Mouse (Mus musculus) left cerebral cortex, adult 18-20 months (tissue): Measurements from ENCODE around the gene Olfr618. TPM values are rescaled to one million over a fixed set of nuclear protein-coding genes. Genes with fewer than 3 reads are reported as not detected.
"Not testable (repeated sequence)": the region's sequence is repeated elsewhere in the genome, so short reads cannot be mapped to it uniquely, and the experiment has no call there.

Source experiments
- DNase-seq, 2 experiments: peaks; one replicate each; pipeline ENCODE4 v3.0.0; 2021 to 2022; ENCODE audit warnings: low spot score in 2 of 2, mixed read lengths in 1 of 2
- long read RNA-seq, 2 experiments: library from polyadenylated mRNA; stranded (forward); transcript quantifications; one replicate each; pipeline ENCODE4 v2.0.0; 2021
- microRNA-seq, 2 experiments: library from miRNA; unstranded; fragments of <30 nt; microRNA quantifications; one replicate each; pipeline ENCODE4 v1.2.0; 2021
- total RNA-seq, 2 experiments: library from RNA; stranded (reverse); gene quantifications; 2 replicates each; pipeline ENCODE4 v1.2.3; 2021

The Olfr618 gene
- not detected for total RNA-seq
- long read RNA-seq, experiment 1, result 0 reads
- long read RNA-seq, experiment 2, result 0 reads

DNA sequence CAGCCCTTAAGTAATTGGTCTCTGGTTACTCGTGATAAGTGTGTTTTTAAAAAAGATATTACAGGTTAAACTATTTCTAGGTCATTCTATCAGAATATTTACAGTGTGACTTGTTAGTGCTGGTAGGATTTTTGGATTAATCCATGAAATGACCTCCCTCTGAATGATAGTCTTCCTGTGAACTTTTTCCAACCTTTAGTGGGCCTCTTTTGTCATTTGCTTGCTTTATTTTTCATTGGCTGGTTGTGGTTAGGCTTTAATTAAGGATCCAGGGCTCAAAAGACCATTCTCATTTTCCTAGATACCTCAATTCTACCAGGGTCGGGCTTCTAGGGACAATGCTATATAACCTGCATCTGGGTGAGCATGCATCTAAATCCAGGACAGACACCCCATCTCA lies at the start of gene Olfr618:
Gene Olfr618 (plus strand): TSS at position 301 of the 400 bp plus-strand sequence.
- no peak for DNase-seq

GRCm38 (mm10) chr7:103542617-103543016 lies 47.3 kb upstream of the Olfr618 start, which contains the start of gene Olfr612:
Olfr612 (minus strand) TSS chr7:103542717.
- not testable (repeated sequence) for DNase-seq

DNA sequence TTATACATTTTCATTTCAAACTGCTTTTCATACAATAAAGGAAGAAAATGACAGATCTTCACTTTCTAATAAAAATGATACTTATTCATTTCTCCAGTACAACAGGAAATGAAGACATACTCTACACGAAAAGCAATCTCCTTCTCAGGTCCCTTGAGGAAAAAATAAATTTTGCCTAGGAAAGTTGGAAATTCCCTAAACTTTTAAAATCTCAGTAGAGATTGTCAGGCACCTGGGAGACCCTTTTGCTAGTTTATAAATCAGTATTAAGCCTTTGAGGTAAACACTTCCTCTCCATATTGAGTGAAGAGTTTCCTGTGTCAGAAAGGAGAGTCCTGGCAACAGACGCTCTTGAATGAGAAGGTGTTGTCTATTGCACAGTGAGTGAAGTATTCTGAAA lies 42.1 kb upstream of the Olfr618 start, which contains the start of gene Olfr613:
Gene Olfr613 (plus strand): TSS at position 301 of the 400 bp plus-strand sequence.
- no peak for DNase-seq

DNA sequence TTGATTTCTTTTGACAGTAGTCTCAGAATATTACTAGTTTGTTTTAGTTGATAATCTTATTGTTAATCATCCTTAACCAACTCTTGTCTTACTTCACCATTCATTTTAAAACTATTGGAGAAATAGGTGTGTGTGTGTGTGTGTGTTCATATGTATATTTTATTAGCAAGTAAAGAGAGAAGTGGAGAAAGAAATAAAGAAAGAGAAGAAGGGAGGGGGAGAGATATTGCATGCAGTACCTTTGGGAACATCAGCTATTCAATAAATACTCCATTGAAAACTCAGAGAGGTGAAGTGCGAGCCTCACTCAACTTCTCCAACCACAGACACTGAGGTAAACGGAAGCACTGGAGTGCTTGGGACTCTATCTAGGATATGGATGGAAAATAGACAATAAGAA lies 34.1 kb upstream of the Olfr618 start, which contains the start of gene Olfr615:
Gene Olfr615 (plus strand): TSS at position 301 of the 400 bp plus-strand sequence.
- no peak for DNase-seq

DNA sequence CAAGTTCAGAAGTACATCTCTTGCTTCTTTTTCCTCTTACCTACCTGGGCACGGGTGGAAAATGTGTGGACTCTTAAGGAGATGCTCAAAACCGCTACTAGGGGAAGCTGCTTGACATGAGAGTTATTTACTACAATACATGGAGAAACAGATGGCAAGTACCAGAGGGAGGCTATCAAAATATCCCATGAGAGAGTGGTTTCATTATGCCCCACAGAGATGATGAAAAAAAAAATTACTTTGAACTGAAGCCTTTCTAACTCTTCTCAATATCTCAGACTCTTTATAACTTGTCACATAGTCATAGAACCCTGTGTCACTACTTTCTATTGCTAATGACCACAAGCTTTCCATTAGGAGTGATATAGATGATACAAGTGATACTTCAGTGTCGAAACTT lies 20.9 kb upstream of the Olfr618 start, which contains the start of gene Olfr616:
Gene Olfr616 (minus strand): TSS at position 101 of the 400 bp plus-strand sequence.
- no peak for DNase-seq

GRCm38 (mm10) chr7:103572761-103573160 lies 17.1 kb upstream of the Olfr618 start, which contains the start of gene Olfr617:
Olfr617 (plus strand) TSS chr7:103573061.
- no peak for DNase-seq

- no peak for DNase-seq
These were observed 10.4 kb downstream of the Olfr618 start, which contains the start of gene Olfr619 for GRCm38 (mm10) chr7:103600275-103600674. Olfr619 (plus strand) TSS chr7:103600575.

- DNase-seq, result no peak
These were observed 17.5 kb downstream of the Olfr618 start for GRCm38 (mm10) chr7:103607425-103607824.

DNA sequence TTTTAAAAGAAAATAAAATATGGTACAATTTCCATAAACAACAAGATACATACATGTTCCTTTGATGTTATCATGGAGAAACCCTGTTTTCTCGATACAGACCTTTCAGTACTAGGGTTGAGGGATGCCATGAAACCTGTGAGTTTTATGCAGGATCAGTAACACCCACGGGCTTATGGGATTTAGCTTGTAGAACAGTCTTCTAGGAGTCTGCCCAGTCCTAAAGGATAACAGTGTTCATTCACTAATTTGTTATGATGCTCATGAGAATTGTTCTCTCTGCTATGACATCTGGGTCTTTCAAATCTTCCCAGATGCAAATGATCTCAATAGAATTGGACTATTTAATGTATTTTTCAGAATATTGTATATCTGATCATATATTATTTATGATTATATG lies 22.5 kb downstream of the Olfr618 start, which contains the start of gene Olfr620:
Gene Olfr620 (minus strand): TSS at position 101 of the 400 bp plus-strand sequence.
- DNase-seq, result no peak

DNA sequence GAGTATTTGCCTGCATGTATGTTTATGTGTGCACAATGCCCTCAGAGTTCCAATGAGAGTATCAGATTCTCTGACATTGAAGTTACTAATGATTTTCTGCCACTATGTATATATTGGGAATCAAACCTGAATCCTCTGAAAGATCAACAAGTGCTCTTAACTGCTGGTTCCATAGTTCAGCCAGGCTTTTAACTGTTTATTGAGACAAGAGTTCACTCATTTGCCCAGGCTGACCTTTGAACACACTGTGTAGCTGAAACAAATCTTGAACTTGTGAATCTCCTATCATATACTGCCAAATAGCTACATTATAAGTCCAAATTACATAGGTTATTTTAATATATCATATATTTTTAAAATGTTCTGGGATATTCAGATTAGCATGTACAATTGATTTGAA lies 46.9 kb downstream of the Olfr618 start:
- no peak for DNase-seq

DNA sequence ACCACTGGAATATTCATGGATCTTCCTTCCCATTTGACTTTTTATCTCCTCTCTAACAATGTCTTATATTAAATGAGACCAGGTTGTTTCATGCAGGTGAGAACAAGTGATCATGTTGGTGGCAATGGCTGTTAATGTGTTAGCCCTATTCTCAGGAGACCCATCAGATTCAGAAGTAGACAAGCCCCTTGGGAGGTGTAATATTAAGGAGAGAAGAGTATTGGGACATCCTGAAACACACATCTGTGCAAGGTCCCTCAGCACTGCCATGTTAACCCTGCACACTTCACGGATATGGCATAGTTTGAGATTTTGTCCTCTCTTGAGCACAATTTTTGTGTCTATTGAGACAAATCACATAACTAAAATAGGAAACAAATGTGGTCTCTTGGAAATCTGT lies 52.7 kb downstream of the Olfr618 start, which contains the start of gene Olfr622:
Gene Olfr622 (minus strand): TSS at position 101 of the 400 bp plus-strand sequence.
- DNase-seq, result no peak

- no peak for DNase-seq
These were observed 54.2 kb downstream of the Olfr618 start for GRCm38 (mm10) chr7:103644070-103644469.

Small RNA genes within 50 kb of the gene (microRNA-seq; reads per million reads assigned to microRNA genes)
- 0 reads per million in 2 experiments for gene Gm26506

Other genes starting within 250 kb of the Olfr618 start
- not detected for gene Olfr600, start 240.4 kb upstream of the Olfr618 start, total RNA-seq
- not detected for gene Olfr601, start 227.4 kb upstream of the Olfr618 start, total RNA-seq
- gene Olfr603, start 203.9 kb upstream of the Olfr618 start, total RNA-seq, result not detected
- gene Usp17lc, start 175.0 kb upstream of the Olfr618 start, total RNA-seq, result not detected
- not detected for gene Olfr605, start 144.7 kb upstream of the Olfr618 start, total RNA-seq
- gene Olfr606, start 141.1 kb upstream of the Olfr618 start, total RNA-seq, result not detected
- not detected for gene Olfr607, start 126.0 kb upstream of the Olfr618 start, total RNA-seq
- not detected for gene Olfr608, start 120.2 kb upstream of the Olfr618 start, total RNA-seq
- gene Olfr609, start 92.0 kb upstream of the Olfr618 start, total RNA-seq, result not detected
- gene Olfr610, start 78.0 kb upstream of the Olfr618 start, total RNA-seq, result not detected
- not detected for gene Olfr611, start 69.3 kb upstream of the Olfr618 start, total RNA-seq
- gene Olfr612, start 47.4 kb upstream of the Olfr618 start, total RNA-seq, result not detected
- not detected for gene Olfr613, start 42.0 kb upstream of the Olfr618 start, total RNA-seq
- not detected for gene Olfr615, start 34.0 kb upstream of the Olfr618 start, total RNA-seq
- not detected for gene Olfr616, start 21.0 kb upstream of the Olfr618 start, total RNA-seq
- not detected for gene Olfr617, start 17.0 kb upstream of the Olfr618 start, total RNA-seq
- gene Olfr619, start 10.5 kb downstream of the Olfr618 start, total RNA-seq, result not detected
- not detected for gene Olfr620, start 22.4 kb downstream of the Olfr618 start, total RNA-seq
- gene Olfr622, start 52.6 kb downstream of the Olfr618 start, total RNA-seq, result not detected
- not detected for gene Olfr623, start 73.6 kb downstream of the Olfr618 start, total RNA-seq
- under 1 TPM in 1 of 2 experiments, not detected in 1; 0.07 TPM for gene Olfr624, start 81.1 kb downstream of the Olfr618 start, total RNA-seq
- gene Olfr625-ps1, start 92.6 kb downstream of the Olfr618 start, total RNA-seq, result not detected
- not detected for gene Olfr243, start 124.6 kb downstream of the Olfr618 start, total RNA-seq
- not detected for gene Olfr628, start 140.3 kb downstream of the Olfr618 start, total RNA-seq
- not detected for gene Olfr629, start 154.8 kb downstream of the Olfr618 start, total RNA-seq
- gene Olfr630, start 167.2 kb downstream of the Olfr618 start, total RNA-seq, result not detected
- gene Olfr69, start 181.5 kb downstream of the Olfr618 start, total RNA-seq, result not detected
- gene Olfr68, start 189.6 kb downstream of the Olfr618 start, total RNA-seq, result not detected
- not detected for gene Olfr67, start 201.7 kb downstream of the Olfr618 start, total RNA-seq
- 10 to 100 TPM; 40.8 to 52.6 TPM for gene Hbb-bt, start 223.9 kb downstream of the Olfr618 start, total RNA-seq
- 100 to 1,000 TPM; 337 to 460 TPM for gene Hbb-bs, start 238.0 kb downstream of the Olfr618 start, total RNA-seq